Mouse (Mus musculus) gastrocnemius, adult 2 months (tissue): ENCODE results near the gene Ptpro. TPM values are rescaled to one million over a fixed set of nuclear protein-coding genes. Genes with fewer than 3 reads are reported as not detected.

Experiments used
- DNase-seq: peaks from one replicate; pipeline ENCODE4 v3.0.0; 2022
- H3K27ac ChIP-seq: fragments of 200-600 bp; 2 replicates; pipeline ENCODE4 v1.8.1; 2022; ENCODE audit warnings: mild to moderate bottlenecking
- H3K4me3 ChIP-seq: fragments of 200-600 bp; 2 replicates; pipeline ENCODE4 v1.8.1; 2022; ENCODE audit warnings: mild to moderate bottlenecking, moderate library complexity
- CTCF ChIP-seq: fragments of 200-600 bp; IDR thresholded peaks from 2 replicates; pipeline ENCODE4 v1.8.1; 2022; ENCODE audit warnings: antibody characterized with exemption, mild to moderate bottlenecking, moderate library complexity
- intact Hi-C: fragments of 180-260 bp; cut with DNase I; formaldehyde crosslinking; loops from one replicate; pipeline ENCODE4 v1.15.1; 2025
- total RNA-seq, 2 experiments: library from RNA; stranded (reverse); gene quantifications; 2 replicates each; pipeline ENCODE4 v1.2.3; 2021

Gene Ptpro
- total RNA-seq, 2 experiments from 2014 or later, result 0.26 to 0.73 TPM

DNA sequence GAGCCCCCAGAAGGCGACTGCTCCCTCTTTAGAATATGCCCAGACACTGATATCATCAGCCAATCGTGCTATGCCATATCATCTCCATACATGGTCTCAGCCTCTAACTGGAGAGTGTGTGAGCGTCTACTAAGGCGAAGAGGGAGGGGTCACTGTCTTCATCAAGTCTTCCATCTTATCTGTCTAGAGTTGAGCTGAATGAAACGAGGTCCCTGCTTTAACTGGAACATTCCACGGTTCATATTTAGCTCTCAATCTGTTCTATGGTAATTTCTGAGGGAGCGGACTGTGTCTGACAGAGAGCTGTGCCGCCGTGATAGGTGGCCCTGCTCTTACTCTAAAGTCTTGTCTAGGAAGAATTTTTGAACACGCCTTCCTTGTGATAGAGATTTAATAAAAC is 16.5 kb downstream of the Ptpro start:
- intact Hi-C loops, result no loop called here
- no peak overlapping the region for H3K4me3 ChIP-seq
- no peak for DNase-seq
- H3K27ac ChIP-seq, result no peak overlapping the region
- TF ChIP-seq CTCF, result no peak

DNA sequence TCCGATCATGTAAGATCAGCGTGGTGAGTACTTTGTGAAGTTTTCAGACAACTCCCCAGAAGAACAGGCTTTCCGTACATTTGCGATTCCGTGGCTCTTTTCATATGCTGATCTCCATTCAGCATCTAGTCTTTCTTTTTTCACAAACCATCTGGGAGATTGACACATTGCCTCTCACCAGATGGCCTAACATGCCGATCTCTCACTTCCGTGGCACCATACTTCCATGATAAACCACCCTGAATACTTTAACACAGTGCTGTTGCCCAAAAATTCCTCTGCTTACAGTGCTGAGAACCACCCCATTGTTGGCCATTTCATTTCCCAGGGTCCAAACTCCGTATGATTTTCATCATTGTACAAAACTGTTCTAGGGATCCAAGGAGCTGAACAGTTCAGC is 20.4 kb downstream of the Ptpro start:
- no peak for DNase-seq
- Histone ChIP-seq H3K27ac (no peak overlapping the region), H3K4me3 (no peak overlapping the region)
- intact Hi-C loops, result no loop called here
- TF ChIP-seq CTCF, result no peak

DNA sequence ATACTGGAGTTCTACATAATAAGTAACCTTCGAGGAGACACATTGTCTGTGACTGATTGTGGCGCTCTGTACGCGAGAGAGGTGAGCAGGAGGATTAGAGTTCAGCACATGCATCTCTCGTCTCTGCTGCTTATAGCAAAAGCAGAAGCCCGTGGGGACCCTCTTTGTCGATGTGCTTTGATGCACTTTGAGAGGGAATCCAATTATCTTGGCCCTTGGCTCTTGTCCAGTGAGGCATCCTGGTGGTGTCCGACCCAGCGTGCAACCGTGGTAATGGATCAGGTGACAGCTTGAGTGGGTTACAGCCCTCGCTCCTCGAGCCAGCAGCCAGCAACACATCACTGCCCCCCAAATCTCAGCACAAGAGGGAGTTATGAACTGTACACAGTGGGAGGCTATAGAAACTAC is 25.5 kb downstream of the Ptpro start:
- TF ChIP-seq CTCF, result no peak
- no peak overlapping the region for H3K4me3 ChIP-seq
- intact Hi-C loops, result no loop called here
- no peak for DNase-seq
- H3K27ac ChIP-seq, result no peak overlapping the region

DNA sequence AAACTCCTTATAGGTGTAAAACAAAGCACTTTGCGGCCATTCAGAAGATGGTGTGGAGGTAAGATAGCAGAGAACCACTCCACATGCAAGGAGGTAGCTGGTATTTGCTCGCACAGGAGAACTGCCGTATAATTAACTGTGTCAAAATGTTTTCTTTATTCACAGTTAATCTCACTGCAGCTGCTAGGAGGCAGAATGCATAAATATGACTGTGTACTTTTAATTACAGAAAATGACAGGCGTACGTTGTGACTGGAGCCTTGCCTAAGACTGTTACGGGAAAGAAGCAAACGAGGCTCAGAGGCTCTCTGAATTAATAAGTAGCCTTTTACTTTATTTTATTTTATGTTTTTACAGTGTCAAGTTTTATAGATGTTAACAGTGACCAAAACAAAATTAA is 27.5 kb downstream of the Ptpro start:
- intact Hi-C loops, result no loop called here
- no peak overlapping the region for H3K27ac ChIP-seq
- no peak for TF ChIP-seq CTCF
- no peak overlapping the region for H3K4me3 ChIP-seq
- DNase-seq, result no peak

DNA sequence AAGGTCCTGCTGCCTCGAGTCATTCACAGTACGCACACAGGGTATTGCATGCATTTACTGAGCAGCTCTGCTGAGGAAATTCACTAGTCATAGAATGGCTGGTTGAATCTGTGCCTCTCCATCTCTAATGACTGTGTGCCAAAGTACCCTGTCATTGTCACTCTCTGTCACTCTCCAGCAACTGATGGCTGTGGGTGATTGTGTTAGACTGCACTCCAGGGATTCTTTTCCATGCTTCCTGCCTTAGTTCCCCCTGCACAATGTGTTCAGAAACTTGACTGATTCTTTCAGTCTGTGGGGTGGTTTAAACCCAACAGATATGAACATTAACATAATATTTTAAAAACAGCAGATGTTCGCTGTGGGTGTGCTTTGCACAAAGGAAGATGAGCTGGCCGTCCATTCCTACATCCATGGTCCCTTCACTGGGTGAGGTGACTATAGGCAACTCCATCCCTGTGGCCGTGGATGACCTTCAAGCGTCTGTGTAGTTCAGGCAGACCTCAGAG is 29.5 kb downstream of the Ptpro start:
- intact Hi-C loops, result no loop called here
- DNase-seq, result no peak
- TF ChIP-seq CTCF, result no peak
- H3K27ac ChIP-seq, result no peak overlapping the region
- no peak overlapping the region for H3K4me3 ChIP-seq

DNA sequence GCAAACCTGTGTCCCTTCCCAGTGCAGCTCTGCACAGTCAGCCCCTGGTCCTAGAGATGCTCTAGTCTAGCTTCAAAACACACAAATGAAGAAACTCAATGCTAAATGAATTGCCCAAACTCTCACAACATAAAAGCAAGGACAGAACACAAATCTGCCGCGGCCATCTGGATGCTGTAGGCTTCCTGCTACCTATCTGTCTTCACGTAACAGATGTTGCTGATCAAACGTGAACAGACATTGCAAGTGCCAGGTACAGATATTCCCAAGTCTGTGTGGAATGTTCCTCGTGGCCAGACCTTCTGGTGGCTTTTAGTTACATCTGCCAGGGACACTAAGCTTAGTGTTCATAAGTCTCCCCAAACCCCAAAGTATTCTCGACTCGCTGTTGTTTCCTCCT is 29.9 kb downstream of the Ptpro start:
- Histone ChIP-seq H3K27ac (no peak overlapping the region), H3K4me3 (no peak overlapping the region)
- no peak for DNase-seq
- intact Hi-C loops, result no loop called here
- TF ChIP-seq CTCF, result no peak

DNA sequence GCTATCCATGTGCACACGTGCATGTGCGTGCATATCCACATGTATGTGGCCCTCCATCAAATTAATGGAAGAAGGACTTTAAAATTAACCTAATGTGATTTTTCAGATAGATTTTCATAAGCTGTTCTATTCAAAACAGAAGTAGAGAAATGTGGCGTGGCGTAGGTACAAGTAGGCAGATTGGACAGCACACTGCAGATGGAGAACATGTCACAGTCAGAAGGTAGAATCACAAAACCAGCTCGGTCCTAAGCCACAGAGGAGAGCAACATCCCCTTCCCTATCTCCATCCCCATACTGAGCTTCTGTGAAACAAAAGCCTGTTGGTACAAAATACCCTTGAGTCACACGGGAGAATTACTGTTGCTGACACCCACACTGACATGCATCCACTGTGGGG is 34.3 kb downstream of the Ptpro start:
- H3K27ac ChIP-seq, result no peak overlapping the region
- intact Hi-C loops, result no loop called here
- no peak overlapping the region for H3K4me3 ChIP-seq
- DNase-seq, result no peak
- no peak for TF ChIP-seq CTCF

DNA sequence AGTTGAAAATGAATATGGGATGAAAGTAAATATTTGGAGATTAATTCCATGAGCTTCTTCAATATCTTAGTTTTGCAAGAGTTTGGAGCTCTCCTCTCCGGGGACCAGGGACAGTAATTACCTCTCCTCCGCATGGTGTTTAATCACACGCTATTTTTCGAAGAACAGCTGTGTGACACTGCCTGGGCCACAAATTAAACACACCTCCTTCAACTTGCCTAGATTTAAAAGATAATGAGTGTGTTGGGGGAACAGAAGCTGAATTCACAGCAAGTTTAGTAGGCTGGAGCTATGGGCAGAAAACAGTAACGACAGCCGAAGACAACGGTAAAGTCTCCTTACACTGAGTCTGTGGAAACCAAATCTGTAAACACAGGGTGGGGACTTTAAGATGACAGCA is 35.7 kb downstream of the Ptpro start:
- intact Hi-C loops, result no loop called here
- Histone ChIP-seq H3K4me3 (no peak overlapping the region), H3K27ac (no peak overlapping the region)
- DNase-seq, result no peak
- TF ChIP-seq CTCF, result no peak

DNA sequence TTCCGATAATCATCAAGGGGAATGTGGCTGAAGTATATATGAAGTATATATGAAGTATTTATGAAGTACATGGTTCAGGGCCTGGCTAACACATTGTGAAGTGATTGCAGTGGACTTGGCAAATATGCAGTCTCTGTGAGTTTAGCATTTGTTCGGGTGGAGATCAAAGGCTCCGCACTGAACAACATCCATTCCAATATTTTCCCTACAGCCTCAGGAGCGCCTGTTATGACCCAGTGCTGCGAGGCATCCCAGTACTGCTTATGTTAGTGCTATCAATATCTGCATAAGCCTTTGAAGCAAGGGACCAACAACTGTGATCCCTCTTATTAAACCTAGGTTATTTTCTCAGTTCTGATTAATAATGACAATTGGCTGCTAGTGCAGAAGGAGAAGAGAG is 36.1 kb downstream of the Ptpro start:
- no peak overlapping the region for H3K27ac ChIP-seq
- DNase-seq, result no peak
- H3K4me3 ChIP-seq, result no peak overlapping the region
- no peak for TF ChIP-seq CTCF
- intact Hi-C loops, result no loop called here

DNA sequence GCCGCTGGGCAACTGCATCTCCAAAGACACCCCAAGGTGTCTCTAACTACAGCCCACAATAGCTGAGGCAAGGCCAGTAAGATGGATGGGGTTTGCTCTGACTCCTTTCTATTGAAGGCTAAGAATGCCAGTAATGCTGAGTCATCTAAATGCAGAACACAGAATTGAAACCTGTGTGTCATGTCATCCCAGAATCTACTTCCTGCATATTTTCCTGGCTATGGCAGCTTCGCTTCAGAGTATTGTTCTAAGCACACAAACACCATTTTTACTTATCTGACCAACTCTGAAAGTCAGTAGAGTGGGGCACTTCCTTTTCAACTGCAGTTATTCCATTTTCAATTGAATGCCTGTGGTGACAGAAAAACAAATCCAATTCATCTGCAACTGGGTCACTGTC is 40.3 kb downstream of the Ptpro start:
- no peak for TF ChIP-seq CTCF
- intact Hi-C loops, result no loop called here
- no peak overlapping the region for H3K27ac ChIP-seq

DNA sequence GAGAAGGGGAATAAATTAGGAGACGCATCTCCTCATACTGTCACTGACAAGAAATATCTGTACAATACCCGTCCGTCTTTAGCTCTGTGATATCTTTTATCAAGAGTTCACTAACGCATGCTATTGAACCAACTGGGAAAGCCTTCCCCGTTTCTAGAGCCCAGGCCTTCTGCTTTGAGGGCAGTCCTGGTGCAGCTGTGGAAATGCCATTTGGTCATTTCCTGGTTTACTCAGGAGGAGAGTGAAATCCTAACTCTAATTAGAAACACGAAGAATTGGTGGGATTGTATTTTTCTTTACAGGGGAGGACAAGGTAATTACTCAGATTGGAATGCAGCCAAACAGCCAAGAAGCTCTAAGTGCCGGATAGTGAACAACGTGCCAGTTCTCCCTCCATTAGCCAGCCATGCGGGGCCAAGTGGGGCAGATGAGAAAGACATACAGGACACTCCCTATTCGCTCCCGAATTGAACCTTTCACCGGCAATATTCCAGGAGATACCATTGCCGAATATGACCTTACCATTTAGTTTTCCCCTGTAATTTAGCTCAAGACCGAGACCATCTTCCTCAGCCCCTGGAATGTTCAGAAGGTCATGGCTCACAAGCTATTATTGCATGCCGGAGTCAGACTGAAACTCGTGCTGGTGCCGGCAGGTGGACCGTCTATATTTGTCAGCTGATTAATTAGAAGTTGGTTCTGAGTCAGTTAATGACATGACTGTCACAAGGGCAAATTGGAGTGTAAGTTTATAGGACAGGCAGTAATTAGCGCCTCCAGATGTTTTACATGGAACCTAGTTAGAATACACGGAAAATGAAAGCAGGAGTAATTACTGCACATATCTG is 43.1 kb downstream of the Ptpro start:
- intact Hi-C loops, result no loop called here
- no peak for DNase-seq

More for the DNA sequence above, 40.3 kb downstream of the Ptpro start:
- H3K4me3 ChIP-seq, result no peak overlapping the region
- DNase-seq, result no peak

DNA sequence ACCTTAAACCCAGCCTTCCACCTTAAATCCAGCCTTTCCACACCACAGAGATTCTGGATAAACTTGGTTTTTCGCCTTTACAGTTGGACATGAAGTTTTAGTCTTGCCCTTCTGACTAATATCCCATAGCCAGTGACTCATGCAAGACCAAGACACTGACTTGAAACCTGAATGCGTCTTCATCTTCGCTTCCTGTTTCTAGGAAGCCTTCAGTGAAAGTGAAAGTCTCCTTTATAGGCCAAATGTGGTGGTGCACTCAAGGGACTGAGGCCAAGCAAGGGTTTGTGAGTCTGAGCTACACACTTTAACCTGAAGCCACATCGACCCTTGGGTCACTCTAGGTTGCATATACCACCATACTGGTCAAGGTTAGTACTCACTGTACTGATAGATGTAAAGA is 50.4 kb downstream of the Ptpro start:
- no peak for TF ChIP-seq CTCF
- H3K27ac ChIP-seq, result no peak overlapping the region
- no peak overlapping the region for H3K4me3 ChIP-seq
- DNase-seq, result no peak
- intact Hi-C loops, result no loop called here

More for the DNA sequence above, 43.1 kb downstream of the Ptpro start:
- H3K4me3 ChIP-seq, result no peak overlapping the region
- TF ChIP-seq CTCF, result no peak
- H3K27ac ChIP-seq, result no peak overlapping the region

DNA sequence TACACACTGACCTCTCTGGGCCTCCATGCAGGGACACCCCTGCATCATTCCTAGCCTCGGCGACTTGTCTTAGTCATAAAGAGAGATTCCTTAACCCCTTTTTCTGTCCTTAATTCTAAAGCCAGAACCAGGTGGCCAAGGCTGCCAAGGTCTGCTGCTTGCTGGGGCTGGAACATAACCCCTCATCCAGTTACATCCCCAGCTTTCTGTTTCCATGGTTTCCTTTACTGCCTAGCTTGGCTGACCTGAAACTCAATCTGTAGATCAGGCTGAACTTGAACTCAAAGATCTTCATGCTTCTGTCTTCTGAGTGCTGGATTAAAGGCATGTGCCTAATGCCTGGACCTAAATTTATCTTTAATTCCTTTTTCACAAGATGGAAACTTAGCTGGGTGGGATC is 51.7 kb downstream of the Ptpro start:
- Histone ChIP-seq H3K4me3 (no peak overlapping the region), H3K27ac (no peak overlapping the region)
- no peak for TF ChIP-seq CTCF
- intact Hi-C loops, result no loop called here
- no peak for DNase-seq

DNA sequence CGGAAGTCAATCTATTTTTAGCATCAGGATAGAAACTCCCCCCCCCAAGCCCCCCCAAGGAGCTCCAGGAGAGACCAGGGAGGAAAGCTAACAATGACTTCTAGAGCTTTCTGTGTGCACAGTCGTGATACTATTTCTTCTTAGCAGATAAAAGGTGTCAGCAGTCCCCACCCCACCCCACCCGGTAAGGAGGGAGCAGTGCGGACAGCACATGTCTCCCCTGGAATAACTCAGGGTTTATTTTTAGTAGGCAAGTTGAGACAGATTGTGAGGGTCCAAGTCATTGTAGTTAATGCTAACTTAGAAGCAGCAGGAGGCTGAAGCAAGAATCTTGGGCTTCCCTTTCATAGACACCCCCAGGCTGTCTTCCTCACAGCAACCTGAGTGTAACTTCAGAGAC is 63.1 kb downstream of the Ptpro start:
- Histone ChIP-seq H3K27ac (no peak overlapping the region), H3K4me3 (no peak overlapping the region)
- no peak for TF ChIP-seq CTCF
- no peak for DNase-seq
- intact Hi-C loops, result no loop called here
